ENCODE assay signal across 17 mouse cellular contexts in the genomic region with DNA sequence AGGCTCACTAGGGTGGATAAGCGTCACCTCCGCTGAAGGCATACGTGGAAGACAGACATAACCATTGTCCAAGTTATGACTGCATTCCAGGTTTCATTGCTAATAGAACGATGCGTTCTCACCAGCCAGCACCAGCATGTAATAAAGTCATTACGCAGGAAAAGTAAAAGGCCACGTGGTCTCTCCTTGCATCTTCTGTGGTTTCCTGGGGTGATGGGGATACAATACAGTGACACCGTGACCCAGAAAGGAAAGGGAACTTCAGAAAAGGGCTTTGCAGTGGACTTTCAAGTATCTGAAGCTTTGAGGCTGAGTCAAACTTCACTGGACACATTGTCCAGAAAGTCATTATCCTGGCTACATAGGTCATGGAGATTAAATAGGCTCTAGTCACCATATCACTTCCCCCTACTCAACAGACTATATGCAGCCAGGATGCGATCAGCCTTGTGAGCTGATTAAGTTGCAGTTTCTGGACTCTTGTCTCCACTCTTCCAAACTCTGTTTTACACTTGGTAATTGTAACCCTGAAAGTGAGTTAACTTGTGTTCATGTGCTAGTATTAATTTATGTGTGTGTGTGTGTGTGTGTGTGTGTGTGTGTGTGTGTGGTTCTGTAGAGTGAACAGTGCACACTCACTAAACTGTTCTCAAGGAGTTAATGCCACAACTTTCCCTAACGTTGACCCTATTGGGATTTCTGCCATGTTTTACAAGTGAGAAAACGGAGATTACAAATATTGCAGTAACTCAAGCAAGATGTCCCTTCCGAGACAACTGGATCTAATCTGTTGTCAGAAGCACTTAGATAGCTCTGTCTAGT.
A peak's percentile ranks its signal among the peaks of the same experiment; 100 is the strongest.
DNase-seq lines count a peak whose midpoint lies in the region; ATAC-seq and TF ChIP-seq lines count a peak whose summit lies in the region.
"Had no signal": no experiment of that assay in that cellular context is flagged by ENCODE, and none has a peak within 500 bp of the region (broad histone marks: within the 10 kb centered on the region; RNA-seq: fewer than 3 reads in every experiment).

No protein-coding gene starts in this region.

- no peaks in the 10 kb centered on the region for H3K9me3 ChIP-seq in hindbrain, embryonic 11.5 days (ENCODE audit: control insufficient read depth, low read length)
- H3K9me3 ChIP-seq in hindbrain, embryonic 12.5 days (replicated peaks): no peaks in the 10 kb centered on the region
- no peaks in the 10 kb centered on the region for H3K9me3 ChIP-seq in kidney, embryonic 14.5 days (ENCODE audit: control insufficient read depth, low read length)
- H3K9me3 ChIP-seq: embryonic facial prominence, embryonic 10.5 days; forebrain, embryonic 13.5 days; heart, embryonic 12.5 days; hindbrain, embryonic 15.5 days had no signal

- no peak overlapping the region for H3K9ac ChIP-seq in hindbrain, embryonic 11.5 days (ENCODE audit: low read depth, low read length)
- no peak overlapping the region for H3K9ac ChIP-seq in hindbrain, embryonic 12.5 days
- no peak overlapping the region for H3K9ac ChIP-seq in kidney, embryonic 14.5 days (ENCODE audit: low read depth, low read length)
- H3K9ac ChIP-seq: forebrain, embryonic 13.5 days; forebrain, postnatal 0 days; heart, embryonic 12.5 days; hindbrain, embryonic 15.5 days had no signal

- H3K4me3 ChIP-seq in hindbrain, embryonic 11.5 days (ENCODE audit: low read depth, low read length): no peak overlapping the region
- H3K4me3 ChIP-seq in hindbrain, embryonic 12.5 days: no peak overlapping the region
- no peak overlapping the region for H3K4me3 ChIP-seq in myocyte
- H3K4me3 ChIP-seq in kidney, embryonic 14.5 days (ENCODE audit: low read length): no peak overlapping the region
- H3K4me3 ChIP-seq: embryonic facial prominence, embryonic 10.5 days; forebrain, embryonic 13.5 days; heart, embryonic 12.5 days; hindbrain, embryonic 15.5 days had no signal

- no peak overlapping the region for H3ac ChIP-seq in myocyte (ENCODE audit: control insufficient read depth, insufficient read length)

- H3K36me3 ChIP-seq in hindbrain, embryonic 11.5 days (ENCODE audit: control insufficient read depth, insufficient read depth, low read length): no peaks in the 10 kb centered on the region
- H3K36me3 ChIP-seq in hindbrain, embryonic 12.5 days: no peaks in the 10 kb centered on the region
- H3K36me3 ChIP-seq in myocyte (ENCODE audit: control insufficient read depth, insufficient read depth): no peaks in the 10 kb centered on the region
- H3K36me3 ChIP-seq in kidney, embryonic 14.5 days (ENCODE audit: control insufficient read depth, insufficient read depth, low read length): no peaks in the 10 kb centered on the region
- H3K36me3 ChIP-seq: embryonic facial prominence, embryonic 10.5 days; G1E; heart, embryonic 12.5 days; hindbrain, embryonic 15.5 days had no signal

- H3K4me2 ChIP-seq in hindbrain, embryonic 11.5 days (replicated peaks; ENCODE audit: low read depth, low read length): no peak overlapping the region
- no peak overlapping the region for H3K4me2 ChIP-seq in hindbrain, embryonic 12.5 days (replicated peaks)
- peak overlapping the region; percentile 51 for H3K4me2 ChIP-seq in myocyte (ENCODE audit: low read depth)
- H3K4me2 ChIP-seq in kidney, embryonic 14.5 days (replicated peaks; ENCODE audit: low read depth, low read length): no peak overlapping the region
- H3K4me2 ChIP-seq: forebrain, embryonic 13.5 days; heart, embryonic 12.5 days; hindbrain, embryonic 15.5 days had no signal

- TF ChIP-seq POLR2A in myocyte (IDR thresholded peaks at IDR 0.05; ENCODE audit: insufficient read length, low read depth): no peak

- H3K27ac ChIP-seq in hindbrain, embryonic 11.5 days (ENCODE audit: low read depth, low read length): no peak overlapping the region
- H3K27ac ChIP-seq in hindbrain, embryonic 12.5 days: no peak overlapping the region
- no peak overlapping the region for H3K27ac ChIP-seq in kidney, embryonic 14.5 days (ENCODE audit: low read depth, low read length)
- H3K27ac ChIP-seq: embryonic facial prominence, embryonic 10.5 days; forebrain, embryonic 13.5 days; hindbrain, embryonic 15.5 days had no signal

- H3K4me1 ChIP-seq in hindbrain, embryonic 11.5 days (replicated peaks; ENCODE audit: control insufficient read depth, insufficient read depth, low read length): no peaks in the 10 kb centered on the region
- no peaks in the 10 kb centered on the region for H3K4me1 ChIP-seq in hindbrain, embryonic 12.5 days
- no peaks in the 10 kb centered on the region for H3K4me1 ChIP-seq in kidney, embryonic 14.5 days (ENCODE audit: control insufficient read depth, insufficient read depth, low read length)
- H3K4me1 ChIP-seq: embryonic facial prominence, embryonic 10.5 days; forebrain, embryonic 13.5 days; heart, embryonic 12.5 days; hindbrain, embryonic 15.5 days had no signal

- no peaks in the 10 kb centered on the region for H3K79me2 ChIP-seq in myocyte (ENCODE audit: control insufficient read depth, insufficient read depth)

- peak; percentile 55; the same call in 1 of the 2 replicates for ATAC-seq in hindbrain, embryonic 11.5 days (ENCODE audit: low FRiP score)
- ATAC-seq in hindbrain, embryonic 12.5 days (ENCODE audit: low FRiP score): no peak
- ATAC-seq in common myeloid progenitor, adult 5-6 weeks (replicated peaks; ENCODE audit: low read depth, poor library complexity, severe bottlenecking): peak; percentile 63
- no peak for ATAC-seq in kidney, embryonic 14.5 days (ENCODE audit: low FRiP score, low TSS enrichment)
- ATAC-seq: CD4-positive, CD25-positive, alpha-beta regulatory T cell, adult 4 months; forebrain, embryonic 13.5 days had no signal

- 69% methylated on average over 12 of the region's 12 CpGs for WGBS in hindbrain, embryonic 11.5 days
- WGBS in hindbrain, embryonic 12.5 days: 67% methylated on average over 12 of the region's 12 CpGs
- 80% methylated on average over 12 of the region's 12 CpGs for WGBS in kidney, embryonic 14.5 days

- no peak for DNase-seq in hindbrain, embryonic 11.5 days (ENCODE audit: low spot score)
- peak; percentile 88 for DNase-seq in 416B (ENCODE audit: low read depth)
- DNase-seq: adrenal gland, adult 8-10 months; adrenal gland, postnatal 36 days; cerebellum, postnatal 14 days; forebrain, postnatal 0 days; gastrocnemius, postnatal 14 days had no signal

- H3K27me3 ChIP-seq in hindbrain, embryonic 11.5 days (ENCODE audit: control insufficient read depth, insufficient read depth, low read length): no peaks in the 10 kb centered on the region
- H3K27me3 ChIP-seq in hindbrain, embryonic 12.5 days: no peaks in the 10 kb centered on the region
- H3K27me3 ChIP-seq in myocyte (ENCODE audit: control insufficient read depth, insufficient read depth, insufficient read length): no peaks in the 10 kb centered on the region
- H3K27me3 ChIP-seq in kidney, embryonic 14.5 days (ENCODE audit: control insufficient read depth, insufficient read depth, low read length): no peaks in the 10 kb centered on the region
- H3K27me3 ChIP-seq: forebrain, embryonic 13.5 days; heart, embryonic 12.5 days; hindbrain, embryonic 15.5 days had no signal

TF ChIP-seq in myocyte, 11 proteins besides CTCF, POLR2A, EP300 and RAD21:
- TF ChIP-seq SRF (IDR thresholded peaks at IDR 0.05; ENCODE audit: control insufficient read depth, insufficient read length, low read depth): no peak
- TF ChIP-seq TCF3 (IDR thresholded peaks at IDR 0.05; ENCODE audit: insufficient read length, low read depth): no peak
- peak; percentile 9 for TF ChIP-seq USF1 (IDR thresholded peaks at IDR 0.05; ENCODE audit: low read depth)

Comparison
In these comparisons a context has a peak if more than half of its experiments do, and no peak if none do; other contexts are left out.
1. ATAC-seq: peak in hindbrain, embryonic 11.5 days (single experiment) and common myeloid progenitor, adult 5-6 weeks (single experiment); none in hindbrain, embryonic 12.5 days (single experiment) and kidney, embryonic 14.5 days (single experiment).